Mouse (Mus musculus) urinary bladder, adult 18-20 months (tissue): Measurements from ENCODE around the gene Ltf.

ENCODE experiments used
- DNase-seq, 2 experiments: peaks; one replicate each; pipeline ENCODE4 v3.0.0; 2022; ENCODE audit warnings: low spot score in 2 of 2, mixed read lengths in 2 of 2

Gene Ltf

DNA sequence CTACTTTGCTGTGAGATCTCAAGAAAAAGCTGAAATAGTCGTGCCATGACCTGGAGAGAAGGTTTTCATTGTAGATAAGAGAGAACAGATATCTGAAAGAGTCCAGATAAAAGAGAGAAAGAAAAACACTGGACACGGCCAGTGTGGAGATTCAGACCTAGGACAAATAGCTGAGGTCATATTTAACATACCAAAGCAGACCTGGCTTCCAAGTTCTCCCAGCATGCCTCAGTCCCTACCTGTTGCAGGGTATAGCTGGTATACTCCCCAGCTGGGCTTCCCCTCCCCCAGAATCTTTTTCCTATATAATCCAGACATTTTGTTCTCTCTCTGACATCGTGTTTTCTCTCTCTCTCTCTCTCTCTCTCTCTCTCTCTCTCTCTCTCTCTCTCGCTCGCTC is 68.9 kb downstream of the Ltf start:
- DNase-seq: no peak

DNA sequence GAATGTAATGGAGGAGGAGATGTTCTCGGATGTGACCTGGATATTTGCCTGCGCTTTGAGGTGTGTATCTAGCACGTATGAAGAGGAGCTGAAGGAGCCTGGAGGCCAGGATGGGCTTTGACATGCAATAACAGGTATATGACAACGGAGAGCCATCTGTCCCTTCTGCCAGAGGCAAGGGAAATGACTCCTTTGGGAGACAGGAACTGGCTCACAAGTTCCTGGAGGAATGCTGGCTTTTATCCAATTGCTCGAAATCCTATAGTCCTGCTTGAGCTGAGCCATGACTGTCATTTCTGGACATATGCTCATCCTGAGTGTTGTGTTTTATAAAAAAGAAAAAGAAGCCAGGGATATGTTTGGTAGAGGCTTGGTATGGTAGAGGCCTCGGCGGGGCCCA is 69.8 kb downstream of the Ltf start:
- DNase-seq: no peak
